Mouse (Mus musculus): ENCODE data around the gene Barhl2.

- TF ChIP-seq POLR2A (IDR thresholded peaks at IDR 0.05; ENCODE audit: borderline replicate concordance, insufficient read depth, low read length) (no peak), CTCF (IDR thresholded peaks at IDR 0.05; ENCODE audit: borderline replicate concordance, insufficient read depth, low read depth, low read length) (no peak)
These were observed 44.9 kb upstream of the Barhl2 start for GRCm38 (mm10) chr5:106502684-106503545.

All from cerebellum, adult 2 months (tissue).